Mouse (Mus musculus) stomach, embryonic 14.5 days (tissue): ENCODE results near the gene Chchd3. TPM values are rescaled to one million over a fixed set of nuclear protein-coding genes. Genes with fewer than 3 reads are reported as not detected.

Experiments
- ATAC-seq: fragments of 200-750 bp; cut with Nextera tagmentation; 2 replicates; pipeline ENCODE4 v1.8.0; 2017; ENCODE audit warnings: low read depth, moderate TSS enrichment; ENCODE audit not compliant: insufficient number of reproducible peaks, insufficient read depth, low FRiP score
- H3K27ac ChIP-seq: fragments of 300-500 bp; sonication (generic); 2 replicates; pipeline ENCODE4 v1.5.1; 2014; ENCODE audit warnings: mild to moderate bottlenecking, low read length, moderate library complexity, mixed read lengths
- H3K27me3 ChIP-seq: fragments of 300-500 bp; sonication (generic); 2 replicates; pipeline ENCODE4 v1.6.1; 2014; ENCODE audit warnings: low read length, control low read depth, mixed read lengths; ENCODE audit not compliant: control insufficient read depth, insufficient read depth
- H3K36me3 ChIP-seq: fragments of 300-500 bp; sonication (generic); 2 replicates; pipeline ENCODE4 v1.6.1; 2014; ENCODE audit warnings: mild to moderate bottlenecking, control low read depth, low read length, moderate library complexity, mixed read lengths; ENCODE audit not compliant: control insufficient read depth, insufficient read depth
- H3K4me1 ChIP-seq: fragments of 300-500 bp; sonication (generic); 2 replicates; pipeline ENCODE4 v1.6.1; 2014; ENCODE audit warnings: low read length, control low read depth, mixed read lengths; ENCODE audit not compliant: control insufficient read depth, insufficient read depth
- H3K4me2 ChIP-seq: fragments of 300-500 bp; sonication (generic); replicated peaks from 2 replicates; pipeline ENCODE4 v1.6.1; 2014; ENCODE audit warnings: low read depth, low read length, control low read depth
- H3K4me3 ChIP-seq: fragments of 300-500 bp; sonication (generic); 2 replicates; pipeline ENCODE4 v1.5.1; 2014; ENCODE audit warnings: low read depth, low read length, control low read depth
- H3K9ac ChIP-seq: fragments of 300-500 bp; sonication (generic); replicated peaks from 2 replicates; pipeline ENCODE4 v1.6.1; 2014; ENCODE audit warnings: low read depth, mild to moderate bottlenecking, control low read depth, low read length, moderate library complexity, mixed read lengths
- H3K9me3 ChIP-seq: fragments of 300-500 bp; sonication (generic); 2 replicates; pipeline ENCODE4 v1.6.1; 2016; ENCODE audit warnings: low read depth, low read length, control low read depth; ENCODE audit not compliant: control insufficient read depth
- WGBS: fragments of 180-500 bp; shearing (Covaris S2); extraction: QIAGEN DNeasy Blood & Tissue Kit; methylation state at CpG from one replicate; pipeline ENCODE4 v1.1.7; 2014; 5-methylcytosine and 5-hydroxymethylcytosine counted together
- polyA plus RNA-seq: library from polyadenylated mRNA; unstranded; fragments of >200 nt; fragmentation: Nextera tagmentation; extraction: Ambion mirVana; gene quantifications from 2 replicates; pipeline ENCODE4 v1.2.1, GENCODE M21; 2014

Chchd3 gene
- polyA plus RNA-seq, 1 experiment from 2014 or later = 96.4 TPM

DNA sequence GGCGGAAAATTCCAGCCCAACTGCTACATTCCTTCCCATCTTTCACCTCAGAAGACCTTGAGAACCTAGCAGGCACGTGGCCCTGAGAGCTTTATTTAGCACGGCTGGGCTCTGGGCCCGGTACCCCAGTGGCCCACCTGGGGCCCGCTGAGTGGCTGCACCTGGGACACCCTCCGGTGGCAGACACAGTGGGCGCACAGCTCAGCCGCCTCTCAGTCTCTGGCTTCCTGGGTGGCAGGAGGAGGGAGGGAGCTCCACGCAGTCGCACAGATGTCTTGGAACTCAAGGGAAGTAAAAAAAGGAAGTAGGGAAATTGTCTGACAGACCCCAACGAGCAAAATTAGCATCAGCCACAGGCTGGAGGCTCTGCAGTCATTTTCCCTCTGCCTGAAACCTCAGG is 279.5 kb downstream of the Chchd3 start:
- no peak overlapping the region for H3K27ac ChIP-seq
- H3K4me1 ChIP-seq = 0 out of 2 replicates have a peak, but pooled peaks cover 3% of the 10 kb centered on the region
- no peaks in the 10 kb centered on the region for H3K9me3 ChIP-seq
- H3K9ac ChIP-seq = no peak overlapping the region
- no peak for ATAC-seq
- no peak overlapping the region for H3K4me3 ChIP-seq
- peak overlapping the region; percentile 17; the same call in 1 of the 2 replicates for H3K4me2 ChIP-seq
- no peaks in the 10 kb centered on the region for H3K27me3 ChIP-seq
- 14% methylated on average over 11 of the region's 11 CpGs for WGBS
- no peaks in the 10 kb centered on the region for H3K36me3 ChIP-seq

DNA sequence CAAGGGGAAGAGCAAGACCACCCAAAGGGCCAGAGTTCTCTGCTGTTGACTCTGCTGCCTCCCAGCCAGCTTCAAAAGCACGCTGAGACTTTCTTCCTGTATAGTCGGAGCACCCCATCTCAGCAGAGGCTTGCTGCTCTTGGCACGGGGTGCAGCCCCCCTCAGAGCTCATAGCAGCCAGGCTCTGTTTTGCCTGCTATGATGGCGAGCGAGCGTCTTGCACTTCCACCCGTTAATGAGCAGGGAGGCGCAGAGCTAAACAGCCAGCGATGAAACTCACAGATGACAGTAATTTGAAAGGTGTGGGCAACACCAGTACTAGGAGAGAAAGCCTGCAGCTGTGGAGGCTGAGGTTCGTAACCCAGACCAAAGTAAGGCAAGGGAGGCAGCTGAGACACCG is 283.7 kb downstream of the Chchd3 start:
- no peak for ATAC-seq

DNA sequence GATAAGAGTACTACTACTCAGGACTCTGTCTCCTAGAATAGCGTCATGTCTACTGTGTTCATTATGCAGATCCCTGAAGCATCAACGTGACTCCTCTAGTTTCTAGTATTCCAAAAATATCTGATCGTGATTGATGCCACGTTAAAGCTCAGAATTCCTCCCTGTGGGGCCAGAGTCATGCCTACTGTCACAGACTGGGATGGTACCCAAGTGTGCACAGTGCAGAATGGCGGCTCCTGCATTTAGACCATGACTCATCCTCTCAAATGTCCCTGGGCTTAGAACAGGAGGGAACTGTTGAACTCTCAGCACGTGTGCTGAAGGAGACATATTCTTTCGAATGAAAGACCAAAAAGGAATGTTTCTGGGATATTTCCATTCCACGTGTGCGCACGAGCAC is 305.5 kb downstream of the Chchd3 start:
- no peaks in the 10 kb centered on the region for H3K27me3 ChIP-seq
- no peak overlapping the region for H3K9ac ChIP-seq
- no peak overlapping the region for H3K27ac ChIP-seq
- WGBS = 84% methylated on average over 10 of the region's 10 CpGs
- H3K9me3 ChIP-seq = no peaks in the 10 kb centered on the region
- H3K36me3 ChIP-seq = no peaks in the 10 kb centered on the region
- no peak for ATAC-seq
- H3K4me1 ChIP-seq = no peaks in the 10 kb centered on the region
- no peak overlapping the region for H3K4me2 ChIP-seq
- H3K4me3 ChIP-seq = no peak overlapping the region

More for the DNA sequence above, 283.7 kb downstream of the Chchd3 start:
- Histone ChIP-seq H3K9ac (no peak overlapping the region), H3K4me3 (no peak overlapping the region), H3K27me3 (no peaks in the 10 kb centered on the region), H3K9me3 (no peaks in the 10 kb centered on the region), H3K27ac (no peak overlapping the region), H3K36me3 (no peaks in the 10 kb centered on the region), H3K4me2 (no peak overlapping the region), H3K4me1 (0 out of 2 replicates have a peak, but pooled peaks cover 3% of the 10 kb centered on the region)
- 60% methylated on average over 11 of the region's 11 CpGs for WGBS

DNA sequence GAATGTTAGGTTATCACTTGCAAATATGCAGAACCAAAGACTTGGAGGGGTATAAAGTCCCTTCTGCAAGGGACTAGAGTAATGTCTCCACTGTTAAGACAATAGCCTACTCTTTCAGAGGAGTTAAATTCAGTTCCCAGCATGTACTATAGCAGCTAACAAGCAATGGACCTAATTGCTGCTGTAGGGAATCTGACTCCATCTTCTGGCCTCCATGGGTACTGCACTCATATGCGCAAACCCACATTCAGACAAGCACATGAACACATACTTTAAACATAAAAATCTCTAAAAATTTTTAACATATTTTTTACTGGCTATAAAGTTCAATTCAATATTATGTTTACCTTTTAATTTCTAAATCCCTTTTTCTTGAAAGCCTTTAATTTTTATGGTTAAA is 310.2 kb downstream of the Chchd3 start:
- 95% methylated on average over 1 of the region's 1 CpGs for WGBS

DNA sequence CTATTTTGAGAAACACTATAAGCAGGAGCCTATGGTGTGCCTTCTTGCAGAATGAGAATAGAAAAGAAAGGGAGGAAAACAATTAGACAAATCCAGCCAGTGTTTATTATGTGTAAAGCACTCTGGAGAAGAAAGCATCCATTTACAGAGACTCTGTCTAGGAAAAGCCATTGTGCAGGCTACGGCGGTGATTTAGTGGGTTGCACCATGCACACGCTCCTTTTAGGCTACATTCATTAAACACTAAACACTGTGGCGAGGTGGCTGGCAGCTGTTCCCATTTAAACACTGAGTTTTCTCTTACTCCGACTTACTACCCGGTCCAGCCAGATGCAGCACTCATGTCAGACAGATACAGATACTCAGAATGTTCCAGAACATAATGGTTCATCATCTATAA is 311.3 kb downstream of the Chchd3 start:
- Histone ChIP-seq H3K4me3 (no peak overlapping the region), H3K9ac (no peak overlapping the region), H3K36me3 (no peaks in the 10 kb centered on the region), H3K27ac (no peak overlapping the region), H3K4me2 (no peak overlapping the region), H3K9me3 (no peaks in the 10 kb centered on the region), H3K27me3 (no peaks in the 10 kb centered on the region), H3K4me1 (no peaks in the 10 kb centered on the region)
- ATAC-seq = no peak
- 65% methylated on average over 6 of the region's 6 CpGs for WGBS

More for the DNA sequence above, 310.2 kb downstream of the Chchd3 start:
- Histone ChIP-seq H3K9ac (no peak overlapping the region), H3K9me3 (no peaks in the 10 kb centered on the region), H3K36me3 (no peaks in the 10 kb centered on the region), H3K4me3 (no peak overlapping the region), H3K4me2 (no peak overlapping the region), H3K4me1 (no peaks in the 10 kb centered on the region), H3K27me3 (no peaks in the 10 kb centered on the region), H3K27ac (no peak overlapping the region)
- no peak for ATAC-seq

DNA sequence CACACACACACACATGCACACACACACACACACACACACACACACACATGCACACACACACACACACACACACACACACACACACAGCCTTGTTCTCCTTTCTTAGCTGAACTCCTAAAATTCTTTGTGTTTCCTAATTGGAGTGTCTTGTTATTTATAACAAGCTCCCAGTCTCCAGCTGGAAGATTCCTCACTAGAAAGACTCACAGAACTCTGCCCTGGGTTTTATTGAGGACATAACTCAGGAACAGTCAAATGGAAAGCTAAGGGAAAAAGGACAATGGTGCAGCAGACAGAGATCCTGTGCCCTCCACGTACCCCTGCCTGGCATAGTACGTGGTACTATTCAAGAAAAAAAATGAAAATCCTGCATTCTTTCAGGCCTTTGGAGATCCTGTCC is 312.7 kb downstream of the Chchd3 start:
- no peaks in the 10 kb centered on the region for H3K9me3 ChIP-seq
- no peak for ATAC-seq
- no peak overlapping the region for H3K4me3 ChIP-seq
- WGBS = 78% methylated on average over 2 of the region's 2 CpGs
- no peaks in the 10 kb centered on the region for H3K27me3 ChIP-seq
- H3K9ac ChIP-seq = no peak overlapping the region
- no peak overlapping the region for H3K4me2 ChIP-seq
- no peaks in the 10 kb centered on the region for H3K4me1 ChIP-seq
- no peaks in the 10 kb centered on the region for H3K36me3 ChIP-seq
- no peak overlapping the region for H3K27ac ChIP-seq

Other genes with a start within 250 kb of the Chchd3 start
- 39.0 and 40.2 TPM in 2 replicates for gene Exoc4, start 188.8 kb upstream of the Chchd3 start, polyA plus RNA-seq